Mouse (Mus musculus) left cerebral cortex, adult 8-10 months (tissue): ENCODE data around the gene Zfp131. TPM values are rescaled to one million over a fixed set of nuclear protein-coding genes. Genes with fewer than 3 reads are reported as not detected.
A peak's percentile ranks its signal among the peaks of the same experiment; 100 is the strongest.
"Not testable (repeated sequence)": the region's sequence is repeated elsewhere in the genome, so short reads cannot be mapped to it uniquely, and the experiment has no call there.

Experiments used
- DNase-seq, 2 experiments: peaks; one replicate each; pipeline ENCODE4 v3.0.0; 2022; ENCODE audit warnings: low spot score in 2 of 2
- total RNA-seq, 4 experiments: library from RNA; stranded (reverse); gene quantifications; 2 replicates each; pipeline ENCODE4 v1.2.4; 2022

Zfp131 gene
- 10 to 100 TPM; 42.4 to 45.3 (median 44.6) TPM for total RNA-seq

DNA sequence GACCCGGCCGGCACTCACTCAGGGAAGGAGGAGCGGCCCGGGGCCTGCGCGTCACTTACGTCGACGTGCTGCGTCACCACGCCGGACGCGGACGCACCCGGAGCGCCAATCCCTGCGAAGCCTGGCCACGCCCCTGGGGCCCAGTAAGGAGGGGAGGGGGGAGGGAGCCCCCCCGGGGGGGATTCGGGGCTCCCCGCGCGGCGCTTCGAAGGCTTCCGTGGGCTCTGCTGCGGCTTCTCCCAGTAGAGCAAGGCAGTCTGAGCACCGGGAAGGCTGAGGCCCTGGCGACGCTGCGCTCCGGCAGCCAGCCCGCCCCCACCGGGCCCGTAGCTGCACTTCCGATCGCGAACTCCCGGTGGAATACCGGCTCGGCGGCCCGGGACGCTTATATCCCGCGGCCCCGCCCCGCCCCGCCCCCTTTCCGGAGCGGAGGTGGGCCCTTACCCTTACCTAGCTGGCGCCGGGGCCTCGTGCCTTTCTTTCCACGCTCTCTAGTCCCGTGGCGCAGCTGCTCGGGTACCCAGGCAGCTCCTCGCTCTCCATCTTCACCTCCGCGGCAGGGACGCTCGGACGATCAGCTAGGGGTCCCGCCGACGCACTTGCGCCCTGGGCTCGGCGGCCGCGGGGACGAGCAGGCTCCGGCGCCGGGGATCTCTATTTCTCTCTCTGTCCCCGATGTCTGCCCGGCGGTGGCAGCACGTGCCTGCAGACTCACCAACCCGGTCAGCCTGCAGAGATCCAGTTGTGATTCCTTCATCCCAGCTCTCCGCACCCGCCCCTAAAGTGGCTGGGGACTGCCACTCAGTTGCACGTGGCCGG lies at the start of gene Zfp131:
Zfp131 (minus strand) TSS at position 129 of the 819 bp plus-strand sequence.
- peak; percentile 66 to 93 for DNase-seq

DNA sequence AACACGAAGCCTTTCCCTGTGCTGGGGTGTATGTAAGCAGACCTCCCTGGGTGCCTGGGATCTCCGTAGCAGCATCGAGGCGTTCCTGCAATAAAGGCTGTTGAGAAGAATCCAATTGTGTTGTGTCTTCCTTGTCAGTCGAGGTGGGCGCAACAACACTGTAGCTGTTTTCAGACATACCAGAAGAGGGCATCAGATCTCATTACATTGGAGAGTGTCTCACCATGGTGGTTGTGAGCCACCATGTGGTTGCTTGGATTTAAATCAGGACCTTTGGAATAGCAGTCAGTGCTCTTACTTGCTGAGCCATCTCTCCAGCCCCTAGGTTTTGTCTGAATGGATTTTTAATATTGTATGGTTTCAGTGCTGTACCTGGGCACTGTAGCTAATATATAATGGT lies 49.3 kb upstream of the Zfp131 start:
- not testable (repeated sequence) for DNase-seq

DNA sequence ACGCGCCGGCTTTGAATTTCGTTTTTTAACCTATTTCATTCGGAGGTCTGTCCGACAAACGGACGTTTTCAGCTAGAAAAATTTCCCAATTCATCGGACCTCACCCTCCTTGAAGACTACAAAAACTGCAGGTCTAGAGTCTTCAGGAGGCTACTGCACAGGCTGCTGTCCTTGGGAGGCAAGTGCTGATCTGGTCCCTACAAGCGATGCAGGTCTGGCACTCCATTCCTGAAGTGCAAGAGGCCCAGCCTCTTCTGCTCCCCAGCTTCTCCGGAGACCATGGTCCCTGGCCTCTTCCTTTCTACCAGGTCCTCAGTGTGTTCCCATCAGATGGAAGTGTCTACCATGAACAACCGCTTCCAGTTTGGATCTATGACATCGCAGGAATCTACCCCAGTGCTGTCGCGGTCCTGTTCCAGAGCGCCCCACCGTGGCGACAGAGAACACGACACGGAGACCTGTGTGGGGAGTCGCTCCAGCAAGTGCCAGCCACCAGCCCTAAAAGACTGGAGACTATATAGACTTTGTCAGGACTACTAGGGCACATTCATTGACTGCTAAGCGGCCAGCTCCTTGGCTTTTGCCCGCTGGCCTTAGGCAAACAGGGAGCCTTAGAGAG lies 47.1 kb upstream of the Zfp131 start:
- peak in 1 of 2 experiments; percentile 3 for DNase-seq

DNA sequence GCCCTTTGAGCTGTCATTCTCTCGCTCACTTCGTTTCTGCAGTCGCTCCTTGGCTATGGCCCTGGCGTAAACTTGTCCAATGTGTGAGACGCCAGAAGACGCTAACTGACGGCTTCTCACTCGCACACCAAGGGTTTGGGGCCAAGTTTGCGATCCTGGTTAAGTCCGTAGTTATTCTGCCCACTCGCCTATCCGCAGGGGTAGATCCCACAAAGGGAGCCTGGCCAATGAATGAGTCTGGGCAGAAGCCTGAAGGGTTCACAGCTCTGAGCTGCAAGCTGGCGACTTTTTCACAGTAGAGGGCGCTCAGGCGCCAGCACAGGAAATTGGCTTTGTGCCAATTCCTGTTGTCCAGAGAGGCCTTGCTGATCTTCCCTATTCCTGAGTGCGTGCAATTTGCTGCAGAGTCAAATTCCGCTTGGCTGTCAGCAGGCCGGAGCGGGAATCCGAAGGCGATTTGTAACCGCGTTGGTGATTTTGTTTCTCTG lies 45.7 kb upstream of the Zfp131 start:
- peak in 1 of 2 experiments; percentile 3 for DNase-seq

DNA sequence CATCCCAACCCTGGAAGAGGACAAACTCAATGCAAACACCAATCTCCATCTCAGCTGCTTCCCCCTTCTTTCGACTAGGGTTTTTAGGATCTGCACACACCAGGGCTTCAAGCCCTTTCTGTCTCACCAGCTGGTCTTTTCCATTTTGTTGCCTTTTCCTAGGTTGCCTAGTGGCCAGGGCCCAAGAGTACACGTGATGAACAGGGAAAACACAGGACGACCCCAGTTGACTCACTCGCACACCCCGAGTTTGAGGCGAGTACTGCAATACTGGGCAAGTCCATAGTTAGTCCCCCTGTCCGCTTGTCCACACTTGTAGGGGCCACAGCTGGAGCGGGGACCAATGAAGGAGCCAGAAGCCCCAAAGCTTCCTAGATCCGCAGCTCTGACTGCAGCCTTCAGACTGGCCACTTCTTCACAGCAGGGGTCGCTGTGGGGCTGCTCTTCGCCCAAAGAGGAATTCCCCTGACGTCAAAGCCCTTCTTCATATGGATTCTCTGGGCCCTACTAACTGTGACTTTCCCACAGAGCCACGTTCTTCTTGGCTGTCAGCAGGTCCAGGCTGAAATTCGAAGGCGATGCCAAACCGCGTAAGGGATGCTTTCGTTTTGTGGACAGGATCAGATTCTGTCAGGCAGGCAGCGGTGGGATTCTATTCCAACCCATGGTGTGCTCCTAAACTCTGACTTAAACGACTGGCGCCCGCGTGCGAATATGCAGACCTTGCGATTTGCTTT lies 44.8 kb upstream of the Zfp131 start, which contains the start of gene D13Ertd608e:
D13Ertd608e (plus strand) TSS at position 687 of the 737 bp plus-strand sequence.
- DNase-seq: peak in 1 of 2 experiments; percentile 5

DNA sequence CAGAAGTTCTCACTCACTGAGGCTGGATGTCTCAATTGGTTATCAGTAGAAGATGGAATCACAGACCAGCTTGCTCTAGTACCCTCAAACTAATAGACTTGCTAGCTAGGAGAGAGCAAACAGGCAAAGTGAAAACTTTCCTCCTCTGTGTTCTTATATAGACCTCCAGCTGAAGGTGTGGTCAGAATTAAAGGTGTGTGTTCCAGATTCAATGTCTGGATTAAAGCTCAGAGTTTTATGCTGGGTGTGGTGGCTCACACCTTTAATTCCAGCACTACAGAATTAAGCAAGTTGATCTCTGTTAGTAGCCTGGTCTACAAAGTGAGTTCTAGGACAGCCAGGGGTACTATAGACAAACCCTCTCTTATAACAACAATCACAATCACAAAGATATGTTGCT lies 39.4 kb upstream of the Zfp131 start, which contains the start of gene AF067063:
AF067063 (minus strand) TSS at position 101 of the 400 bp plus-strand sequence.
- DNase-seq: not testable (repeated sequence)

DNA sequence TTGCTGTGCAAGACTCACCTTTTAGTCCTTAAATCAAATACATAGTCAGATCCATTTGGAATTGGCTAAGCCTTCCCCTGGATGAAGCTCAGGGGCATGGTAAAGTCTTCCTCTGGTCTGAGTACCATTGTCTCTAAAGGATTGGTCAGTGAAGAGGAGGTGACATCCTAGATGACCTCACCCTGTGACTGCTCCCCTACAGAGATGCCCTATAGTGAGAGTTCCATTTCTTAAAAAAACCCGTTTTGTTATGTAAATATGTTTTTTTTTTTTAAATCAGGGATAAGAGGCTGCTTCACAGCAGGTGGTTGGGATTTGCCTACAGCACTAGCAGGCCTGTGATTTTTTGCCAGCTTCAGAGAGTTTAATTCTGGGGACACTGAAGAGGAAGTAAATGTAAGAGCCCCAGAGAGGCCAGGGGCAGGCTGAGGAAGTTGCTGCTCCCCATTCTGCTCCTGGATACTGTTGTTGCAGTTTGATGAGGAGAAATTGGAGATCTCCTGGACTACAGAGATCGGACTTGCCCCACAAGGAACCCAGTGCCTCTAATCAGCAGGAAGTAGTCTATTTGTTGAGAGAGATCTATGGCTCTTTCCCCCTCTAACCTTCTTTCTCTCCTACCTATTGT lies 27.0 kb upstream of the Zfp131 start:
- no peak for DNase-seq

DNA sequence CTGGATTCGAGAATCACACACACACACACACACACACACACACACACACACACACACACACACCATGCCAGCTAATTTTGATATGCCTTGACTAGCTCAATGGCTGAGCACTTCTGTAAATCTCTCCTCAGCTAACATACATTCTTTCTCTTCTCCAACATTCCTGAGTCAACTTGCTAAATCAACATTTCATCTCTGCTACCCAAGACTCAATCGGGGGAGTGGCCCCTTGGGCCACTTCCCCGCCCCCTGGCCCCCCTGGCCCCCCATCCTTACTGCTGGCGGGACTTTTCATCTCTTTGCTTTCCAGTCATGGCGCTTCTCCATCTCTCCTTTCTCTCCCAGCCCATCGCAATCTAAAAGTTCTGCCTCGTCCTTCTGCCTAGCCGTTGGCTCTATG lies 26.1 kb upstream of the Zfp131 start:
- DNase-seq: no peak

DNA sequence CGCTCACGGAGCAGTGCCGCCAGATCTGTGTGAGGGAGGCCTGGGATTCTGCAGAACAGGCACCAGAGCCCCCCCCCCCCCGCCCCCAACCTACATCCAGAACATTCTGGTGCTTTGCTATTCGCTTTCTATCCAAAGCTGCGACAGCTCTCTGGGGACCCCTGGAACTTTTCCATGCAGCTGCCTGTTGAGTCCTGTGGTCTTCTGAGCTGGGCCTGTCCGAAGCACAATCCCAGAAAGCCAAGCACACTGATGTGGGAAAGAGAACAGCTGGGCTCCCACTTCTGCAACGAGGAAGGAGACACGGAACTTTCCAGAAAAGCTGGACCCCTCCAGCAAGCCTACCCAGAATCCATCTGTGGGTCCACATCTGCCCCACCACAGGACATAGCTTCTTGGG lies 19.3 kb upstream of the Zfp131 start:
- no peak for DNase-seq

DNA sequence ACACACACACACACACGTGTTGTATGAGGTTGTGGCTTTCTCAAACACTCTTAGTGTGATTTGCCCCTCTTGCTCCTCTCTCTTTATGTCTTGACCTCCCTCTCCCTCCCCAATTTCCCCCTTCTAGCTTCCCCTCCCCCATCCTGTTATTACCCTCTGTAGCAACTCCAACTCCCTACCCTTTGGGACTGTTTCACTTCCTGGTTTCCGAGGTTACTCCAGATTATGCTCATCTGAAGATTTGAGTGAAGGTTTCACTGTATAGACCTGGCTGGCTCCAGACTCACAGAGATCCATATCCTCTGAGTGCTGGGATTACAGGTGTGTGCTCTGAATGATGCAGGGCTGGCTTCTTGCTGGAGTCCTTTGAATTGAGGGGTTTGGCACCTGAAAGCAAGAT lies 18.2 kb upstream of the Zfp131 start:
- no peak for DNase-seq

DNA sequence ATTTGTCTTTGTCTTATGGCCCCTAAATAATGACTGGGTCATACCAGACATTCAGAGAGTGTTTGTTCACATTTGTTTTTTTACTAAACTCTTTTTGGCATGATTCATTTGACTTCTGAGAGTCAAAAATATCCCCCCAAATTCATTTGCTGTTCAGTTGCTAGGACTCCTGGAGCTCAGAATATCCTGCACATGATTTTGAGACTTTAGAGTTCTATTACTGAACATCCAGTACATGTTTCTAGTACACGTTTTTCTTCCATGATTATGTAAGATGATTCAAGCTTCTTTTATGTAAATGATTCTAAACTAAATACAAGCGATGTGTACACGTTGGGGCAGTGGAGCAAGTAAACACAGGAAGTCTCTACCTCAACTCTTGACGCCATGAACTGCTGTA lies 7.0 kb upstream of the Zfp131 start:
- DNase-seq: no peak

DNA sequence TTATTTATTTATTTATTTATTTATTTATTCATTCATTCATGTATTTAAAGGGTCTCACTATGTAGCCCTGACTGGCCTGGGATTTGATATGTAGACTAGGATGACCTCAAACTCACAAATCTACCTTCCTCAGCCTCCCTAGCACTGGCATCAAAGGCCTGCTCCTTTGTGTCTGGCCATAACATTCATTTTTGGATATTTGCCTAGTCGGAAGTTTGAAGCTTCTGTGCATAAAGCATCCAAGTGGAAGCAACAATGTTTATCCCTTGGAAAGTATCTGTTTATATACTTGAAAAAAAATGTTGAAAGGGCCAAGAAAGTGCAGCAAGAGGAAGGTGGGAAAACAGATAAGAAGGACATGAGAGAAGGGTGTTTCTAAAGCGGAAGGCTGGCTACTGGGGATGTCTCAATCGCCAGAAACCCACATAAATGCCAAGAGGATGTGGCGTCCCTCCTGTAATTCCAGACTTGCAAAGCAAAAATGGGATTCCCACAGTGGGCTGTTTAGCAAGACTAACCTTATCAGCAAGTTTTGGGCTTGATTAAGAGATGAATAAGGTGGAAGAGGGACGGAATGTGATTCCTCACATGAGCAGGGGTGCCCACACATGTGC lies 2.2 kb upstream of the Zfp131 start:
- DNase-seq: no peak

DNA sequence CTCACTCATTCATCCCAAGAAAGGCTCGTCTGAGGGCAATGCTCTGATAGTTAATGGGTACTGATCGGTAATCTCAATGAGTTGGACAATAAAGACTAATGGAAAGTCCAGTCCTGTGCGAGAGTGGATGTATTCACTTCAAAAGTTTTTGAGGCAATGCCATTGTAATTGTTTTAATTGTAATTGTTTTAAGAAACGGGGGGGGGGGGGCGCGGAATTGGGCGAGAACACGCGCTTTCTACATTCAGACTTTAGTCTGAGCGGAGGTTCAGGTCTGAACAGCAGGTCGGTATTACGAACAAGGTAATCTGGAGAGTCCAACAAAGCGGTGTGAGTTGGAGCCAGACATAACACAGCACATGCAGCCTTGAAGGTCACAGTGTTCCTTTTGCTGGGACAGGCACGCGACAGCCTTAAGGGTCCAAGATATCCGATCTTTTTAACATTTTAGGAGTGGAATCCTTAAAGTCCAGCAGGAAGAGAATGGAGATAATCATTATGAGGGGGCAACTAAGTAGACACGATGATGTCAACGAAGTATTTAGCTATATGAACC lies 969 bp upstream of the Zfp131 start:
- no peak for DNase-seq

DNA sequence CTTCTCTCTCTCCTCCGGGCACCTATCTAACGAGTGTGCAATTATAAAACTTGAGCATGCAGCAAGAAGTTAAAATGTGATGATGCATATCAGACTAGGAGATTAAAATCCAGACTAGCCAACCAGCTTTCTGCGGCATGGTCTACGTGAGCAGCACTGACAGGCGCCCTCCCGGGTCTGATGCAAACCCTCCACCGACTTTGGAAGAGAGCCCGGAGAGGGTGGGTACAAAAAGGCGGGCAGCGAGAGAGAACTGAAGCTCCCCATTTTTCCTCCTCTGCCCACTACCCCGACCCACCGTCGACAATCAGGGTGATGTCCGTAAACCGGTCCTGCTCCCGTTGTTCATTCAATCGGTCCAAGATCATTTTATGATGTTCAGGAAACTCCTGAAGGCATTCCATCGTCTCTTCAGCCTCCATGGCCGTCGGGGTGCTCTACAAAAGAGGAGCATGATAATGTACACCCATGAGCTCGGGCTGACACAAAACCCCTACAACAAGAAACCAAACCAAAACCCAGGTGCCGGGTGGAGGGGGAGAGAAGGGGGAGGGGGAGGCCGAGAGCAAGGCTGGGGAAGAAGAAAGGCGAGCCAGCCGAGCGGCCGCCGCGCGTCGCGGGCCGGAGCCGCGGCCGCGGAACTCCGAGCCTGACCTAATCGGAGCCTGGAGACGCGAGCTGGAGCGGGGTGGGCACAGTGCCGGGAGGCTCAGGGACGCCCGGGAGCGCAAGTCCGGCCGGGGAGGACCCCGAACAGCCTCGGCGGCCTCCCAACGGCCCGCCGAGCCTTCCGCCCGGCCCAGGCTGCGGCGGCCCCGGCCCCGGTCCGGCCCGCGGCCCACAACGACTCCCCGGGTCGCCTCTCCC lies 605 bp downstream of the Zfp131 start:
- DNase-seq: peak; percentile 40 to 47

DNA sequence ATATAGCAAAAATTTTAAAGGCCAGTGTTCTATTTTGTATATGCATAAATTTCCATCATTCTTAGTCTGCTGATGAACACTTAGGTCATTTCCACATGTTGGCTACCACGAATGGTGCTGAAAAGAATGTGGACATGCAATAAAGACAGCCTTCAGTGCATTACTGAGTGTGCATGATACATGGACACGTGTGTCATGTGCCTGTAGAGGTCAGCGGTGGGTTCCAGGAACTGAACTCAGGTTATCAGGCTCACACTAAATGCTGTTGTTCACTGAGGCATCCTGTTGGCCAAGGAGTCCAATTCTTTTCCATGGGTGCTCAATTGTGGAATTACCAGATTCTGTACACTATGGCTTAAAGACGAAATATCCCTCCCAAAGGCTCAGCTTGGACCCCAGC lies 7.1 kb downstream of the Zfp131 start:
- DNase-seq: no peak

DNA sequence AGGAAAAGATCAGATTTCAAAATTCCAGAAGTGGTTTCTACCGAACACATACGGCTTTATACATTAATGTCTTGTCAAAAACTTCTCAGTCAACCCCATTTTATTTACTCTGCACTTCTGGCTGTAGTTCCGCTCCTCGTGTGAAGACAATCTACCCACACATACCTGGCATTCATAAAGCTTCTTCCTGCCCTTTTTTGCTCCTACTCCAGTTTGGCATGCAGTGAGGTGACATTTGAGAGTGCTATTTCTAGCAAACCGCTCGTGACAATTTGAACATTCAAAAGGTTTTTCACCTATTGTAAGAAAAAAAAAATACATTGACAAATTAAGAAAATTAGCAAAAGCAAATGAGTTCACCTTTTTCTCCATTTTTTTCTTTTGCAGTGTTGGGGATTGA lies 22.1 kb downstream of the Zfp131 start:
- no peak for DNase-seq

DNA sequence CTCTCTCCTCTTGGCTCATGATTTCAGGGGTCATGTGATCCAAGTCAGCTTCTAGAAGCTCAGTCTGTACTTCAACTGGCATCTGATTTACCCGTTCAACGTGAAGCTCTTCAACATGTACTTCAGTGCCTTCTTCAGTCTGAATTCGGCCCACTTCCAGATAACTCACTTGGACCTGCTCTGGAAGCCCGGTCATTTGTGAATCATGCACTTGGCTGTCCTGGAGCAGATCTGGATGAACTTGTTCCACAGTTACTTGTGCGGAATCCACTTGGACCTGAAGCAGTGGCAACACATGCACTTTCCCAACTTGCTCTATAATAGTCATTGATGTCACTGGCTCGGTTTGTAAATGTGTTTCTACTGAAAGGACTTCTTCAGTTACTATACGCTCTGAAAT lies 24.2 kb downstream of the Zfp131 start:
- DNase-seq: no peak

DNA sequence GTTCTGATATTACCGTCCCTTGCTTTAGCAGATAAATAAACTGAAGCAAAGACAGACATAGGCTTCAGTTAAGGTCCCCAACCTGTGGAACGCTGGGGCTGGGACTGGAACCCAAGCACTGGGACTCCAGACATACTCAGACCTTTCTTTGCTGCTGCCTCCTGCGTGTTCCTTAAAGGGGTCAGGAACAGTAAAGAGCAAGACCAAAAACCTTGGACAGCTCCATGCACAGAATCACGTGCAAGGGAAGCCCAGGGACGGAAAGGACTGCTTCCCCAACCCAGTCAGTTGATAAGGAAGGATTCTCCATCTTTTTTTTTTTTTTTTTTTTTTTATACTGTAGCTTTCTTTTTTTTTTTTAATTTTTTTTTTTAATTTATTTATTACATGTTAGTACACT lies 33.9 kb downstream of the Zfp131 start:
- no peak for DNase-seq

DNA sequence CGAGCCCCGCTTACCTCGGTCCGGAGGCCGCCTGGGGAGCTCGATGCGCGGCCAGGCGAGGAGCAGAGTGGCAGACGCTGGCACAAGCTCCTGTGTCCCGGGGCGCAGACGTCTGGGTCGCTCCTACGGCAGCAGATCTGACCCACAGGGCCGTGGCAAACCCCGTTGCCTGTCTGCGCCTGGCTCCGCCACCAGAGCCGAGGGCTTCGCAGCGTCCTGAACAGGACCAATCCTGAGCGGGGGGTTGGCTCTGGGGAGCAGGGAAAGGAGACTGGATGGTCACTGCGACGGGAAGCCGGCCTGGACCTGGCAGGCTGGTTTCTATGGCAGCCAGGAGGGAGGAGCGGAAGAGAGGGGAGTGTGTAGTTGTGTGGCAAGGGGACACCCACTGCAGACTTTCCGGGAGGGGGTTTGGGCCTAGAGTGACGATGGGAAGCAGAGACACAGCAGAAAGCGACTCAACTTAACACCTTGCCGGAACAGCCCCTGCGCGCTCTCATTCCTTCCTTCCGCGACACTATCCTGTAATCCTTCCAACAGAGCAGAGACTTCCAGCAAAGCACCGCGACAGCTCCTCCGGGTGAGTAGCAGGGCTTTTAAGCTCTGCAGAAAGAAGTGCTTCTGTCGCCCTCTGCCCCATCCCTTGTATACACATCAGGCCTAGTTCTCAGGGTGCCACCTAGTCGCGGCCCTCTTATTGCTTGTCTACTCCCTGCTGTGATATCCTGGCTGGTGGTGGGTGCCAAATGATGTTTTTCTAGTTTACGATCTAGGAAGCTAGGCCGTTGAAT lies 34.8 kb downstream of the Zfp131 start, which contains the start of gene Nim1k:
Nim1k (minus strand) TSS at position 202 of the 791 bp plus-strand sequence.
- DNase-seq: peak; percentile 72 to 86
